Mouse (Mus musculus) kidney, embryonic 15.5 days (tissue): ENCODE measurements around the gene Esx1. TPM values are rescaled to one million over a fixed set of nuclear protein-coding genes. Genes with fewer than 3 reads are reported as not detected.

Experiments used
- ATAC-seq: fragments of 200-750 bp; cut with Nextera tagmentation; replicated peaks from 2 replicates; pipeline ENCODE4 v1.8.0; 2017; ENCODE audit warnings: moderate TSS enrichment; ENCODE audit not compliant: low FRiP score
- H3K27ac ChIP-seq: fragments of 300-500 bp; sonication (generic); 2 replicates; pipeline ENCODE4 v1.5.1; 2015; ENCODE audit warnings: mild to moderate bottlenecking, inconsistent platforms
- H3K27me3 ChIP-seq: fragments of 300-500 bp; sonication (generic); 2 replicates; pipeline ENCODE4 v1.6.1; 2015; ENCODE audit warnings: inconsistent platforms
- H3K36me3 ChIP-seq: fragments of 300-500 bp; sonication (generic); 2 replicates; pipeline ENCODE4 v1.6.1; 2015; ENCODE audit warnings: inconsistent platforms
- H3K4me1 ChIP-seq: fragments of 300-500 bp; sonication (generic); 2 replicates; pipeline ENCODE4 v1.6.1; 2015; ENCODE audit warnings: inconsistent platforms
- H3K4me2 ChIP-seq: fragments of 300-500 bp; sonication (generic); 2 replicates; pipeline ENCODE4 v1.6.1; 2015; ENCODE audit warnings: moderate library complexity, mild to moderate bottlenecking, inconsistent platforms
- H3K4me3 ChIP-seq: fragments of 300-500 bp; sonication (generic); replicated peaks from 2 replicates; pipeline ENCODE4 v1.5.1; 2015; ENCODE audit warnings: mild to moderate bottlenecking, inconsistent platforms
- H3K9ac ChIP-seq: fragments of 300-500 bp; sonication (generic); 2 replicates; pipeline ENCODE4 v1.6.1; 2015; ENCODE audit warnings: mild to moderate bottlenecking, inconsistent platforms
- H3K9me3 ChIP-seq: fragments of 300-500 bp; sonication (generic); replicated peaks from 2 replicates; pipeline ENCODE4 v1.6.1; 2016; ENCODE audit warnings: inconsistent platforms
- WGBS: fragments of 180-500 bp; shearing (Covaris S2); methylation state at CpG from one replicate; pipeline ENCODE4 v1.1.7; 2015; ENCODE audit warnings: mixed read lengths; 5-methylcytosine and 5-hydroxymethylcytosine counted together
- polyA plus RNA-seq: library from polyadenylated mRNA; unstranded; fragments of >200 nt; fragmentation: Nextera tagmentation; extraction: Ambion mirVana; gene quantifications from 2 replicates; pipeline ENCODE4 v1.2.1, GENCODE M21; 2015

Esx1 gene
- polyA plus RNA-seq, 1 experiment from 2014 or later = not detected

- Histone ChIP-seq H3K36me3 (no peaks in the 10 kb centered on the region), H3K9ac (no peak overlapping the region), H3K9me3 (no peaks in the 10 kb centered on the region), H3K27ac (no peak overlapping the region), H3K27me3 (peaks cover 88% of the 10 kb centered on the region), H3K4me3 (peak overlapping the region; percentile 27), H3K4me1 (0 out of 2 replicates have a peak, but pooled peaks cover 3% of the 10 kb centered on the region), H3K4me2 (peak overlapping the region; percentile 45)
- peak; percentile 18; the same call in 1 of the 2 replicates for ATAC-seq
- 23% methylated on average over 52 of the region's 52 CpGs for WGBS
Measured at GRCm38 (mm10) chrX:137119675-137120423, 2.0 kb downstream of the Esx1 start.

DNA sequence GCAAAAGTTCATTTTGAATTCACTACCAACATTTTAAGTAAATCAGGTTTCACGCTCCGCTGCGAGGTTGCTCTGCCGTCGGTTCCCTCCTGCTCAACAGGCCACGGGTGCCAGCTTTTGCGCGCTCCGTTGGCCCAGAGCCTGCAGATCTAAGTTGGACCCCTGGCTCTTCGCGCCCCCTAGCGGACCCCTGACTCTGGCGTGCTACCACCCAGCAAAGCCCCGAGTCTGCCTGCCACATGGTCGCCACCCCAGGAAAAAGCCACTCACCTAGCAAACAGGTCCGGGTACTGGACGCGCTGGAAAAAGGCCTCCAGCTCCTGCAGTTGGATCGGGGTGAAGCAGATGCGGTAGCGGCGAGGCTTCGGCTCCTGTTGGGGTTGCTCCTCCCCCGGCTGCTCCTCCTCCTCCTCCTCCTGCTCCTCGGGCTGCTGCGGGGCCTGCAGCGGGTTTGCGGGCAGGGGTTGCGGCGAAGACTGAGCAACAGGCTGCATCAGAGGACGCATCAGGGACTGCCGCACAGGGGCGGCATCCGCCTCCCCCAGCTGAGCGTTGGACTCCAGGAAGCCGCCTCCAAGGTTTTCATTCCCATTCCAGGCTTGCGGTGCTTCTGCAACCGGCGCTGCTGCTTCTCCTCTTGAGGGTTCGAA is 3.7 kb downstream of the Esx1 start:
- Histone ChIP-seq H3K9ac (no peak overlapping the region), H3K9me3 (no peaks in the 10 kb centered on the region), H3K27ac (no peak overlapping the region), H3K36me3 (no peaks in the 10 kb centered on the region), H3K4me1 (0 out of 2 replicates have a peak, but pooled peaks cover 3% of the 10 kb centered on the region), H3K27me3 (peaks cover 87% of the 10 kb centered on the region), H3K4me3 (peak overlapping the region; percentile 23), H3K4me2 (peak overlapping the region; percentile 45)
- ATAC-seq = peak; percentile 88
- WGBS = 19% methylated on average over 40 of the region's 40 CpGs

DNA sequence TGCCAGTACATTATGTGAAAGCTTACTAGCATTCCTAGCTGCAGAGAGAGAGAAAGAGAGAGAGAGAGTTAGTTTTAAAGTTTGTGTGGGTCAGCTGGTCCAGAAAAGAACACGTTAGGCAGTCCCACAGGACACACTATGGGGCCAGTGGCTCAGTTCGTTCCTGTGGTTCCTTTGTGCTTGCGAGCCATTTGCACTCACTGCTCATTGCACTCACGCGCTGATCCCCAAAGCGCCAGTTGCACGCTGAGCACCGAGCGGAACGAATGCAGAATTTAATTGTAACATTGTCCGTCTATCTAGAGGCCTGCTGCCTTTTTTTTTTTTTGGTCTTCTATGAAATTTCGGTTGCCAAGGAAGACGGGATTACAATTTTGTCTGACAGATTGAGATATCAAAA is 15.4 kb downstream of the Esx1 start:
- H3K4me1 ChIP-seq = no peaks in the 10 kb centered on the region
- WGBS = 20% methylated on average over 13 of the region's 13 CpGs
- H3K9ac ChIP-seq = no peak overlapping the region
- no peak overlapping the region for H3K4me2 ChIP-seq
- no peak overlapping the region for H3K27ac ChIP-seq
- H3K9me3 ChIP-seq = no peaks in the 10 kb centered on the region
- no peak overlapping the region for H3K4me3 ChIP-seq
- ATAC-seq = no peak
- H3K27me3 ChIP-seq = peaks cover 51% of the 10 kb centered on the region
- no peaks in the 10 kb centered on the region for H3K36me3 ChIP-seq

DNA sequence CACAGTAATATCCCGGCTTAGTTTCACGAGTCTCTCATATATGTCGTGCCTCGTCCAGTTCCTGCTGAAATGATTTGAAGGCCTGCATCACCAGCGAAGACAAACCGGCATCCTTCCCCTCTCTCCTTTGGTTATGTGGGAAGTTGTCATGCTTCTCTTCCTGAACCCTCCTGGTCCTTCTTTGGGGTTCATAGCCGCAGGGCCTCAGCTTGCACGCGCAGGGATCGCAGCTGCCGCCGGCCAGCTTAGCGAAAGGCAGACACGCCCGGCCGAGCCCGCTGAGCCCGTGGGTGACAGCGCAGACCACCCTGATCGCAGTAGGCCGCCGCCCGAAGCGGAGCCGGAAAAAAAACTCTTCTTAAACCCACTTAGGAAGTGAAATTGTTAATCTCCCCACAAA is 17.4 kb downstream of the Esx1 start:
- Histone ChIP-seq H3K4me1 (no peaks in the 10 kb centered on the region), H3K9me3 (no peaks in the 10 kb centered on the region), H3K27me3 (peaks cover 67% of the 10 kb centered on the region), H3K27ac (no peak overlapping the region), H3K9ac (no peak overlapping the region), H3K4me2 (no peak overlapping the region), H3K36me3 (no peaks in the 10 kb centered on the region), H3K4me3 (no peak overlapping the region)
- 18% methylated on average over 25 of the region's 25 CpGs for WGBS
- no peak for ATAC-seq

Other genes starting within 250 kb of the Esx1 start
- gene H2bfm, start 194.8 kb downstream of the Esx1 start, polyA plus RNA-seq = not detected in 2 replicates
- 37.5 and 45.9 TPM in 2 replicates for gene Tmsb15b2, start 146.6 kb downstream of the Esx1 start, polyA plus RNA-seq
- gene Tmsb15l, start 145.2 kb downstream of the Esx1 start, polyA plus RNA-seq = 1.8 and 2.4 TPM in 2 replicates
- 23.3 and 27.1 TPM in 2 replicates for gene Tmsb15b1, start 145.2 kb downstream of the Esx1 start, polyA plus RNA-seq
- 23.4 and 27.9 TPM in 2 replicates for gene Zcchc18, start 128.9 kb downstream of the Esx1 start, polyA plus RNA-seq
- gene Slc25a53, start 83.8 kb downstream of the Esx1 start, polyA plus RNA-seq = 8.6 and 10.6 TPM in 2 replicates
- 12.0 and 12.6 TPM in 2 replicates for gene Fam199x, start 72.5 kb downstream of the Esx1 start, polyA plus RNA-seq